Mouse (Mus musculus): ENCODE data around the gene Gm20388.

DNA sequence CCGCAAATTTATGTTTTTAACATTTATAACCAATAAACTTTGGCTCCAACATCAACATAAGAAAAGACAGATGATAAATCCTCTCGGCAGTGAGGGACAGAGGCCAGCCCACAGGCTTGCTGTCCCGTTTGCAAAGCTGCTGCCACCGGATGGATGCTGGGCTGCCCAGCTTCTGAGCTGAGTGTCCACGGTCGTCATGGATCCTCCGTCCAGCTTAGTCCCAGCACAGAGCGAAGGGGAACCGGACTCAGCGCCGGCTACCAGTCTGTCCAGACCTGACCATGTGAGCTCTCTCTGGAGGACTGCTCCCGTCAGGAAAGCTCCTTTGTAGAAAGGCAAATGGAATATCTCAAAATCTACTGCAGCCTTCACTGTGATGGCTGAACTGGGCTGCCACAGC, 1289.4 kb downstream of the Gm20388 start:
- TF ChIP-seq ZNF384 (IDR thresholded peaks at IDR 0.05; ENCODE audit: low read depth, low read length) (no peak), ZC3H11A (IDR thresholded peaks at IDR 0.05; ENCODE audit: borderline replicate concordance, low read depth, low read length) (no peak), CHD2 (IDR thresholded peaks at IDR 0.05; ENCODE audit: low read depth, low read length) (no peak)
